In the genomic region with DNA sequence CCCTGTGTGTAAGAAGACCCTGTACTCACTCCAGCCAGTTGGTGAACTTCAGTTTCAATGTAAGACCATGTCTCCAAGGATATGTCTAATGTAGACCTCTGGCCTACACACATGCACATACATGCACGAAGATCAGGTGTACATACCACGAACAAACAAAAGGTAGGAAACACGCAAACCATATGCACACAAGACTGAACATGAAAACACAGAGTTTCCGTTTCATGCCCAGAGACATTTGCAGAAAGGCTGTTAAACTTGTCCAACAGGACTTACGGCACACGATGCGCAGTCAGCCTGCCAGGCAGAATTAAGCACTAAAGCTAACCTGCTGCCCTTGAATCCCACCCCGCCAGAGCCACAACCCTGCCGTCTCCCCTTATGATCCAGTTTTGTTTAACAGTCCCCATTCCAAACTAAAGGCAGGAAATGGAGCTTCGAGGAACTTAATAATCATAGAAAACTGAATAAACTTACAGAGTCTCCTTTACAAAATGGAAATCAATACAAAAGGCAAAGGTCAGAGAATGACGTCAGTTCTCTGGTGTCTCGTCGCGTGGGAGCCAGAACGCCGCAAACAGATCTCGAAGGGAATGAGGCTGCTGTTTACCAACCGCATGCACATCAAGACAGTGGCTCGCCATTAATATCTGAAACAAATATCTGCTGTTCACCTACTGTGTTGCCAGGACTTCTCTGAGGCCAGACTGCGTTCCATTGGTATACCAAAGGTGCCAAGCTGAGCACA, we compare ENCODE assay signal across 16 mouse cellular contexts. TPM values are rescaled to one million over a fixed set of nuclear protein-coding genes. Genes with fewer than 3 reads are reported as not detected.
DNase-seq lines count a peak whose midpoint lies in the region; ATAC-seq lines count a peak whose summit lies in the region.
"Had no signal": no experiment of that assay in that cellular context is flagged by ENCODE, and none has a peak within 500 bp of the region (broad histone marks: within the 10 kb centered on the region; RNA-seq: fewer than 3 reads in every experiment).

No protein-coding gene starts in this region.

- no peak overlapping the region for H3K4me2 ChIP-seq in forebrain, embryonic 15.5 days (replicated peaks)
- H3K4me2 ChIP-seq in hindbrain, embryonic 16.5 days (ENCODE audit: low read length), result no peak overlapping the region
- H3K4me2 ChIP-seq in hindbrain, embryonic 13.5 days, result no peak overlapping the region
- no peak overlapping the region for H3K4me2 ChIP-seq in midbrain, embryonic 11.5 days
- no peak overlapping the region for H3K4me2 ChIP-seq in midbrain, embryonic 16.5 days (ENCODE audit: low read length)
- no peak overlapping the region for H3K4me2 ChIP-seq in limb, embryonic 15.5 days
- H3K4me2 ChIP-seq: neural tube, embryonic 13.5 days had no signal

- H3K9me3 ChIP-seq in forebrain, embryonic 15.5 days, result no peaks in the 10 kb centered on the region
- H3K9me3 ChIP-seq in forebrain, embryonic 10.5 days, result no peaks in the 10 kb centered on the region
- no peaks in the 10 kb centered on the region for H3K9me3 ChIP-seq in hindbrain, embryonic 16.5 days (ENCODE audit: control insufficient read depth, low read length)
- H3K9me3 ChIP-seq in hindbrain, embryonic 13.5 days, result no peaks in the 10 kb centered on the region
- no peaks in the 10 kb centered on the region for H3K9me3 ChIP-seq in midbrain, embryonic 11.5 days (ENCODE audit: control insufficient read depth, low read length)
- H3K9me3 ChIP-seq in midbrain, embryonic 16.5 days (replicated peaks; ENCODE audit: control insufficient read depth, low read length, poor library complexity, severe bottlenecking), result no peaks in the 10 kb centered on the region
- no peaks in the 10 kb centered on the region for H3K9me3 ChIP-seq in limb, embryonic 15.5 days
- H3K9me3 ChIP-seq: hindbrain, embryonic 10.5 days; neural tube, embryonic 13.5 days had no signal

- no peak overlapping the region for H3K4me3 ChIP-seq in forebrain, embryonic 15.5 days
- no peak overlapping the region for H3K4me3 ChIP-seq in forebrain, embryonic 10.5 days
- H3K4me3 ChIP-seq in hindbrain, embryonic 16.5 days (ENCODE audit: low read length), result no peak overlapping the region
- H3K4me3 ChIP-seq in hindbrain, embryonic 13.5 days, result no peak overlapping the region
- no peak overlapping the region for H3K4me3 ChIP-seq in midbrain, embryonic 11.5 days (ENCODE audit: low read depth, low read length)
- H3K4me3 ChIP-seq in midbrain, embryonic 16.5 days (ENCODE audit: low read depth, low read length), result no peak overlapping the region
- no peak overlapping the region for H3K4me3 ChIP-seq in limb, embryonic 15.5 days
- H3K4me3 ChIP-seq: erythroblast, embryonic 14.5 days; hindbrain, embryonic 10.5 days; layer of hippocampus, adult 2 months; neural tube, embryonic 13.5 days had no signal

- DNase-seq in forebrain, embryonic 10.5 days (ENCODE audit: extremely low spot score, low spot score), result no peak
- peak; percentile 66 for DNase-seq in midbrain, embryonic 11.5 days (ENCODE audit: low spot score, missing footprints)
- DNase-seq in left cerebral cortex, adult 11 months (ENCODE audit: low spot score), result no peak
- DNase-seq: adrenal gland, postnatal 25 days; gastrocnemius, postnatal 10 days; kidney, adult 2 months; lung, postnatal 14 days had no signal

- no peak for ATAC-seq in forebrain, embryonic 15.5 days (replicated peaks)
- peak; percentile 6; the same call in 1 of the 2 replicates for ATAC-seq in hindbrain, embryonic 16.5 days
- ATAC-seq in hindbrain, embryonic 13.5 days (ENCODE audit: low FRiP score), result no peak
- no peak for ATAC-seq in midbrain, embryonic 11.5 days (ENCODE audit: low FRiP score)
- ATAC-seq in midbrain, embryonic 16.5 days, result no peak
- no peak for ATAC-seq in limb, embryonic 15.5 days (ENCODE audit: insufficient number of reproducible peaks, low FRiP score, low TSS enrichment, low read depth)

- WGBS in forebrain, embryonic 15.5 days, result 88% methylated on average over 20 of the region's 20 CpGs
- WGBS in forebrain, embryonic 10.5 days, result 93% methylated on average over 20 of the region's 20 CpGs
- WGBS in hindbrain, embryonic 16.5 days, result 85% methylated on average over 20 of the region's 20 CpGs
- 85% methylated on average over 20 of the region's 20 CpGs for WGBS in hindbrain, embryonic 13.5 days
- 90% methylated on average over 20 of the region's 20 CpGs for WGBS in midbrain, embryonic 11.5 days
- WGBS in midbrain, embryonic 16.5 days, result 87% methylated on average over 20 of the region's 20 CpGs
- WGBS in limb, embryonic 15.5 days, result 68% methylated on average over 20 of the region's 20 CpGs

- H3K27ac ChIP-seq in forebrain, embryonic 15.5 days (replicated peaks), result peak overlapping the region; percentile 41
- H3K27ac ChIP-seq in forebrain, embryonic 10.5 days, result no peak overlapping the region
- no peak overlapping the region; the same call in 1 of the 2 replicates for H3K27ac ChIP-seq in hindbrain, embryonic 16.5 days (ENCODE audit: low read depth, low read length)
- H3K27ac ChIP-seq in hindbrain, embryonic 13.5 days, result no peak overlapping the region
- no peak overlapping the region for H3K27ac ChIP-seq in midbrain, embryonic 11.5 days (ENCODE audit: low read depth, low read length)
- no peak overlapping the region for H3K27ac ChIP-seq in midbrain, embryonic 16.5 days (ENCODE audit: low read length)
- peak overlapping the region; percentile 54 for H3K27ac ChIP-seq in limb, embryonic 15.5 days
- H3K27ac ChIP-seq: hindbrain, embryonic 10.5 days; layer of hippocampus, adult 2 months; neural tube, embryonic 13.5 days had no signal

- no peaks in the 10 kb centered on the region for H3K27me3 ChIP-seq in forebrain, embryonic 15.5 days
- H3K27me3 ChIP-seq in forebrain, embryonic 10.5 days (ENCODE audit: poor library complexity, severe bottlenecking), result no peaks in the 10 kb centered on the region
- no peaks in the 10 kb centered on the region for H3K27me3 ChIP-seq in hindbrain, embryonic 16.5 days (replicated peaks; ENCODE audit: control insufficient read depth, insufficient read depth, low read length)
- H3K27me3 ChIP-seq in hindbrain, embryonic 13.5 days, result no peaks in the 10 kb centered on the region
- H3K27me3 ChIP-seq in midbrain, embryonic 11.5 days (ENCODE audit: control insufficient read depth, insufficient read depth, low read length), result no peaks in the 10 kb centered on the region
- no peaks in the 10 kb centered on the region for H3K27me3 ChIP-seq in midbrain, embryonic 16.5 days (ENCODE audit: control insufficient read depth, insufficient read depth, low read depth, low read length)
- no peaks in the 10 kb centered on the region for H3K27me3 ChIP-seq in limb, embryonic 15.5 days
- H3K27me3 ChIP-seq: neural tube, embryonic 13.5 days had no signal

- H3K36me3 ChIP-seq in forebrain, embryonic 15.5 days, result no peaks in the 10 kb centered on the region
- H3K36me3 ChIP-seq in forebrain, embryonic 10.5 days (replicated peaks), result no peaks in the 10 kb centered on the region
- H3K36me3 ChIP-seq in hindbrain, embryonic 16.5 days (ENCODE audit: control insufficient read depth, insufficient read depth, low read length), result no peaks in the 10 kb centered on the region
- no peaks in the 10 kb centered on the region for H3K36me3 ChIP-seq in hindbrain, embryonic 13.5 days
- no peaks in the 10 kb centered on the region for H3K36me3 ChIP-seq in midbrain, embryonic 11.5 days (ENCODE audit: control insufficient read depth, insufficient read depth, low read length)
- H3K36me3 ChIP-seq in midbrain, embryonic 16.5 days (ENCODE audit: control insufficient read depth, insufficient read depth, low read length), result no peaks in the 10 kb centered on the region
- H3K36me3 ChIP-seq in limb, embryonic 15.5 days, result no peaks in the 10 kb centered on the region
- H3K36me3 ChIP-seq: hindbrain, embryonic 10.5 days; neural tube, embryonic 13.5 days had no signal

- no peak overlapping the region for H3K9ac ChIP-seq in forebrain, embryonic 15.5 days (replicated peaks)
- H3K9ac ChIP-seq in hindbrain, embryonic 16.5 days (ENCODE audit: low read depth, low read length), result no peak overlapping the region
- no peak overlapping the region for H3K9ac ChIP-seq in hindbrain, embryonic 13.5 days
- no peak overlapping the region for H3K9ac ChIP-seq in midbrain, embryonic 11.5 days (ENCODE audit: low read length)
- H3K9ac ChIP-seq in midbrain, embryonic 16.5 days (ENCODE audit: low read depth, low read length), result no peak overlapping the region
- H3K9ac ChIP-seq in limb, embryonic 15.5 days, result no peak overlapping the region
- H3K9ac ChIP-seq: neural tube, embryonic 13.5 days had no signal

- H3K4me1 ChIP-seq in forebrain, embryonic 15.5 days, result peaks cover 45% of the 10 kb centered on the region
- peaks cover 20% of the 10 kb centered on the region for H3K4me1 ChIP-seq in forebrain, embryonic 10.5 days
- H3K4me1 ChIP-seq in hindbrain, embryonic 16.5 days (ENCODE audit: control insufficient read depth, insufficient read depth, low read depth, low read length), result peaks cover 14% of the 10 kb centered on the region
- H3K4me1 ChIP-seq in hindbrain, embryonic 13.5 days (replicated peaks), result peaks cover 26% of the 10 kb centered on the region
- peaks cover 5% of the 10 kb centered on the region; the same call in 1 of the 2 replicates for H3K4me1 ChIP-seq in midbrain, embryonic 11.5 days (ENCODE audit: control insufficient read depth, insufficient read depth, low read length)
- peaks cover 16% of the 10 kb centered on the region for H3K4me1 ChIP-seq in midbrain, embryonic 16.5 days (ENCODE audit: control insufficient read depth, insufficient read depth, low read length)
- H3K4me1 ChIP-seq in limb, embryonic 15.5 days, result peaks cover 36% of the 10 kb centered on the region

RNA-seq across cellular contexts. Expression of gene Tbc1d8, which starts 33.1 kb away (rescaled TPM):
- polyA plus RNA-seq in forebrain, embryonic 15.5 days (2015; fragmentation: Nextera tagmentation; extraction: Ambion mirVana), result 10.0 and 10.6 TPM in 2 replicates
- 4.5 and 6.7 TPM in 2 replicates for polyA plus RNA-seq in forebrain, embryonic 10.5 days (2016; fragmentation: Nextera tagmentation; extraction: Ambion mirVana)
- polyA plus RNA-seq in hindbrain, embryonic 16.5 days (2015; fragmentation: Nextera tagmentation; extraction: Ambion mirVana), result 9.9 and 12.3 TPM in 2 replicates
- polyA plus RNA-seq in hindbrain, embryonic 13.5 days (2015; fragmentation: Nextera tagmentation; extraction: Ambion mirVana), result 8.2 and 8.5 TPM in 2 replicates
- polyA plus RNA-seq in midbrain, embryonic 11.5 days (2014; fragmentation: Nextera tagmentation; extraction: Ambion mirVana), result 4.6 and 5.4 TPM in 2 replicates
- 11.7 and 12.6 TPM in 2 replicates for polyA plus RNA-seq in midbrain, embryonic 16.5 days (2015; fragmentation: Nextera tagmentation; extraction: Ambion mirVana)
- polyA plus RNA-seq in limb, embryonic 15.5 days (2015; fragmentation: Nextera tagmentation; extraction: Ambion mirVana), result 9.3 and 11.4 TPM in 2 replicates

Comparison
In these comparisons a context has a peak if more than half of its experiments do, and no peak if none do; other contexts are left out.
1. H3K27ac ChIP-seq: peak in forebrain, embryonic 15.5 days (single experiment) and limb, embryonic 15.5 days (single experiment); none in forebrain, embryonic 10.5 days (single experiment), hindbrain, embryonic 16.5 days (single experiment), hindbrain, embryonic 13.5 days (single experiment), midbrain, embryonic 11.5 days (single experiment) and midbrain, embryonic 16.5 days (single experiment).